Mouse (Mus musculus) gastrocnemius, adult 8-10 months (tissue): ENCODE data around the gene Ugt1a9. TPM values are rescaled to one million over a fixed set of nuclear protein-coding genes. Genes with fewer than 3 reads are reported as not detected.

Source experiments
- DNase-seq, 2 experiments: peaks; one replicate each; pipeline ENCODE4 v3.0.0; 2022; ENCODE audit warnings: low spot score in 2 of 2
- total RNA-seq, 4 experiments: library from RNA; stranded (reverse); gene quantifications; 2 replicates each; pipeline ENCODE4 v1.2.4; 2022

Ugt1a9 gene
- total RNA-seq, 4 experiments from 2014 or later, result not detected

DNA sequence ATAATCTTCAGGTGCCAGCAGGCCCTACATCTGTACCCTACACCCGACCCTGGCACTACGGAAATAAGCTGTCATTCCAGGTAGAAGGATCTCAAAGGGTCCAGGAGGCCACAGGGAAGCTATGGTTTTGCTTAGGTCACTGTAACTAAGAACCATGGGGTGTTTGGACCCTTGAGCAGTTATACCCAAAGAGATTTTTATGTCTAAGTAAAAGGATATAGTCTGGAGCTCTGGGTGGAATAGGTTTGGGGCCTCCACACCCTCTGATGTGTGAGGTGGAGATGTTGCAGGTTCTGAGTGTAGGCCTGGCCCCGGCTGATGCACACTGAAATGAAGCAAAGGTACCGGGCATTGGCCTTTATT lies 163.6 kb downstream of the Ugt1a9 start:
- DNase-seq, result no peak

DNA sequence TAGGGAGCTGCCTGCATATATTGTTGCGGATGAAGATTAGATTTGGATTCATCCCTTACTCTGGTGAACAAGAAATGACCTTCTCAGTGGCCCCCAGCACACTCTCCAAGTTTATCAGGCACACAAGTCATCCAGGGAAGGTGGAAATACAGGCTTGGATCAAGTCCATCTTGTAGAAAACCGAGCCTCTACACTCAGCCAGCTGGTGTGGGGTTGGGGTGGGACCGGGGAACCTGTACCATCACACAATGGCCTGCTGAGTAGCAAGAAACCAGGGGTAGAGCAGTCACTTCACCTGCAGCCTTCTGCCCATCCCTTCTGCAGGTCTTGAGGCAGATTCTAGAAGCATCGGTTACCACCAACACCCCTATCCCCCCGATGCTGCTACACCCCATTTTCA lies 164.0 kb downstream of the Ugt1a9 start:
- DNase-seq, result peak in 1 of 2 experiments; percentile 15

DNA sequence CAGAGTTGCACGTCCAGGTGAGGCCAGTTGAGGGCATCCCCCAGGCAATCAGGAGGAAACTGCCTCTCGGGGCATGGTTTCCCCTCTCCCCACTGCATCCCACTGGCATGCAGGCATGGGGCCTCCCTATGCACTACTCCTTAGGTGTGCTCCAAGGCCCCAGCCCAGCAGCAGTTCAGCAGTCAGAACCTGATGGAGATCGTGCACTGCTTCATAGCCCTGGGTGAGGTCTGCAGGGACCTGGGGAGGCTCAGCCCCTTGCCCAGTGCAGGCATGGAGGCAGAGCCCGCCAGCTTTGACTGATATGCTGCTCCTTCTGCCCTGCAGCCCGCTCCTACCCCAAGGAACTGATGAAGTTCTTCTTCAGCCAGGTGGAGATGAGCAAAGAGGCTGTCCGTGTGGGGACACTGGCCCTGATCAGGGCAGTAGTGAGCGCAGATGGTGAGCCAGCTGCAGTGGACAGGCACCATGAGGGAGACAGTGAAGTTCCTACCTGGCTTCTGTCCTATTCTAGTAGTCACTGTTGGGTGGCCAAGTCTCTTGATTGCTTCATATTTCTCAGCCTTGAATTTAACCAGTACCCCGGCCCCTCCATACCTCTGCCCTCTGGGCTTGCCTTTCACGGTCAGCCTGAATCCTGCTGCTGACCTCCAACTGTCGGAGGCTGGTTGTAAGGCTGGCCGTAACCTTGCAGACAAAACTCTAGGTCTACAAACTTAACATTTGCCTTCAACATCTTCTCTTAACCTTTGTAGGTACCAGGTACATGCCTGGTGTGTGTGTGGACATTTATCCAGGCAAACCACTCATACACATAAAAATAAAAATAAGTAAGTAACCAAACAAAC lies 164.7 kb downstream of the Ugt1a9 start:
- DNase-seq, result peak in 1 of 2 experiments; percentile 37

DNA sequence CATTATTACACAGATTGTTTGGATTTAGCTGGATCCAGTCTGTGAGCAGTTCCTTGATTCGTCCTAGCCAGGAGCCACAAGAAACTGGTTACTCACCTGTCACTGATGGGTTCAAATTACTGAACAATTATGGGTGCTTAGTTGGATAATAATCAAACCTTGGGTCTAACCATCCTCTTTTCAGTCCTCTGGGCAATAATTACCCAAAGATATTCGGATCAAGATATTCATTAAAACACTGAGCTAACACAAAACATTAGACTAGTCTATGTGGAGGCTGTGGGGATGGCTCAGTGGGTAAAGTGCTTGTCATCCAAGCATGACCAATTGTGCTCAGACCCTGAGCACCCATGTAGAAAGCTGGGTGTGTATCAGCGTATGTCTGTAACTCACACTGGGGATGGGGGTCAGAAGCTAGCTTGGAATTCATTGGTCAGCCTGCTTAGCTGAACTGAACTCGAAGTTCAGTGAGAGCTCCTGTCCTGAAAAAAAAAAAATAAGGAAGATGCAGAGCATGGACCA lies 165.4 kb downstream of the Ugt1a9 start:
- DNase-seq, result no peak

DNA sequence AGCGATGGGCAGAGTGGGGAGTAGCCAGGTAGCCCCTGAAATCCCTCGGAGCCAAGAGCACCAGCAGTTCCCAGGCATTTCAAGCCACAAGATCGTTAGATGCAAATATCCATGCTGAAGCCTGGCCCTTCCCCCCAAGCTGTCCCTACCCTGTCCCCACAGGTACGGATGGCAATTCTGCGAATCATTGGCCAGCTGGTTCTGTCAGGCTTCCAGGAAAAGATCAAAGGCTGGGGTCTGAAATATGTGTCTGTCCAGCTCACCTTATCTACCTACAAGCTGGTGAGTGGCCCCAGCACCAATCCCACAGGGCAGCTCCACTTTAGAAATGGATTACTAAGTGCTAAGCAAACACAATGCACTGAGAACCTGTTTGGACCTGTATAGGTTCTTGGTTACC lies 166.7 kb downstream of the Ugt1a9 start:
- DNase-seq, result peak in 1 of 2 experiments; percentile 15

DNA sequence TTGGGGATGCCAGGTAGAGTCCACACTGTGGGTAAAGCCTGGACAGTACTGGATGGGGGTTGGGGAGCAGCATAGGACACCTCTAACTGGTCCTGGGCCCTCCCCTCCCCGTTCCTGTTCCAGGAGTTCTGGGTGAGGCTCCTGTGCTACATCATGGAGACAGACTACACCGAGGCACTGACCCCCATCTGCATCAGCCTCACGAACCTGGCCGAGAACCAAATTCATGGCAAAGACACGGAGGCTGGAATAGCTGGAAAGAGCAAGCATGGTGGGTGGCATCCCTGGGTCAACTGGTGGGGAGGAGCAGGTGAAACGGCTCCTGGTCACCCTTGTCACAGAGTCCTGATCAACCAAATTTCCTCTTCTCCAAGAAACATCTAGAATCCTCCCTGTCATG lies 168.2 kb downstream of the Ugt1a9 start:
- no peak for DNase-seq

DNA sequence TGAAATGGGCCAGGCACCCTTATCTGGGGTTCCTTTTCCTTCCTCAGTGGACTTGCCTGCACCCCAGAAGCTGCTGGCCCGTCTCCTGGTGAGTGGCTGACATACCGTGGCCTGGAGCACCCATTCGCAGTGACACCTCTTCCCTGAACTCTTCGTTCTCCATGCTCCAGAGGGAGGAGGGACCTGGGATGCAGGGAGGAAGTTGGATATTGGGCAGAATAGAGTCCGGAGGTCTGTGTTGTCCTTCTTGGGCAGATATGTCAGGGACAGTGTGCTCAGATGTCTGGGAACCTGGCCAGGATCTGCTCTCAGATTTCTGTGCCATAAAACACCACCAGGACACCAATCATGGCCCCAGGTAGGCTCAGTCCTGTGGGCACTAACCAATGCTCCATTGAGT lies 169.5 kb downstream of the Ugt1a9 start:
- DNase-seq, result no peak

DNA sequence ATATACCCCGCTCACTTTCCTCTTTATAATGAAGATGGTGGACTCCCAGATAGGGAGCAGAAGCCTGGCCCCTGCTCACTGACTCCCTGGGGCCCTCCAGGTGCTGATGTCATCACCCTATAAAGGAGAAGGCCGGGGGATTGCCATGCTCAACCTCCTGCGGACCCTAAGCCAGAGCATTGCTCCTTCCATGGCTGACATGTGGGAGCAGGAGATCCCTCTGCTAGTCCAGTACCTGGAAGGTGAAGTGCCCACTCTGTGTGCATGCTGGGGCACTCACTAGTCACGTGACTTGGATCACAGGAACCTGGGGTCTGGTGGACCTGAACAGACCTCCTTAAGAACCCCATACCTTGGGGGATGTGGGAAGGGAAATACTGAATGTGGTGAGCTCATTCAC lies 170.0 kb downstream of the Ugt1a9 start:
- no peak for DNase-seq

DNA sequence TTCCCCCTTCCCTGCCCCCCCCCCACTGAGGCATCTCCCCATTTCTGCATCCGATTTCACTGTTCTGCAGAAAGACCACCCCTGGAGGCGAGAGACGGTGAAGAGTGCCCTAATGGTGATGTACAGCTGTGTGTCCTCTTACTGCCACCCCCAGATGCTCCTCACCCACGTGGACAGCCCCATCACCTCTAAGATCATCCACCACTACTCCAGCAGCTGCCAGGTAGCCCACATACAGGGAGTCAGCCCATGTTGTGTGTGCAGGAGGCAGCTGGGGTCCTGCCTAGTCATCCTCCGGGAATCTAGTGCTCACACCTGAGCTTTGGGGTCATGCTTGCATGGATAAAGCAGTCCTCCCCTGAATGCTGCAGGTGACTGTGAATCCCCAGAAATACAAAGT lies 173.3 kb downstream of the Ugt1a9 start:
- DNase-seq, result no peak

DNA sequence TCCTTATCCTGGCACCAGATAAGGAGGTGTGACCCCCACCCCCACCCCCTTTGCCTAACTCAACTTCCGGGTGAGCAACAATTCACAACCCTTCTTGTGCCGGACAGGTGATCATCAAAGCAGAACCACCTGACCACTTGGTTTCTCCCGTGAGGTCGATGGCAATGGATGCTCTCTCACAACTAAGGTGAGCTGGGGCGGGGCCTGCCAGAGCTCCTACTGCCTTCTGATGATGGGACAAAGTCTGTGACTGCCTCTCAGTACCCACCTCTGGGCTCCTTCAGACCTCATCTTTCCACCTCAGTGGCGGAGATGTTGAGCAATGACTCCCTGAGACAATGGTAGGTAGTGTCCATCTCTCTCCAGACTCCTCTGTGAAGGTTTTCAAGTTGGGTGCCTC lies 175.3 kb downstream of the Ugt1a9 start:
- DNase-seq, result no peak

DNA sequence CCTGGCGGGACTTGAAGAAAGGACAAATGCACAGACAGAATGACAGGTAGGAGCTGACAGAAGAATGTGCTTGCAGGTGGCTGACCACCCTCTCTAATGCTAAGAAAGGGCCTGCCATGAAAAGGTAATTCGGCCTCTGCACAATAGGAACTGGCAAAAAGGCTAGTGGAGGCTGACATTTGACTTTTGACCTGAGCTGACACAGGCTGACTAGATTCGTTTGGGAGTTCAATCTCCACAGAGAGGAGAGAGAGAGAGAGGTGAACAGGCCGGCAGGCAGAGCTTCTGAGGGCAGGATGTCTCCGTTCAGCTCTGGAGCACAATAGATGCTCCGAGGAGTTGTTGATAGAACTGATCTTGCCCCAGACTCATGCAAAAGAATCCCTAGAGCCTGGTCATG lies 175.8 kb downstream of the Ugt1a9 start:
- DNase-seq, result no peak

DNA sequence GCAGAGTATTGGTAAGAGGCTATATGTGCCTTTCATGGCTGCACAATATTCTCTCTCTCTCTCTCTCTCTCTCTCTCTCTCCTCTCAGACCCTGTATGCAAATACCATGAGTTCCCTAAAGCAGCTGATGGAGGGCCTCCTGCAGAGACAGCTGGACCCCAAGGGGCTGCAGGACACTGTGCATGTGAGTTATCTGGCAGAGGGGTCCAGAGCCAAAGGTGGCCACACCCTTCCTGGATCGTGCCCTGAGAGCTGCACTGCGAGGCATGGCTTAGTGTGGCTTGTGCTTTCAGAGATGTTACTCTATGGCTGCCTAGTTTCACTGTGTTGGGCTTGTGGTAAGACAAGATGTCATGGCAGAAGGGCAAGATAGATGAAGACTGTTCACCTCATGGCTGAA lies 177.1 kb downstream of the Ugt1a9 start:
- no peak for DNase-seq

DNA sequence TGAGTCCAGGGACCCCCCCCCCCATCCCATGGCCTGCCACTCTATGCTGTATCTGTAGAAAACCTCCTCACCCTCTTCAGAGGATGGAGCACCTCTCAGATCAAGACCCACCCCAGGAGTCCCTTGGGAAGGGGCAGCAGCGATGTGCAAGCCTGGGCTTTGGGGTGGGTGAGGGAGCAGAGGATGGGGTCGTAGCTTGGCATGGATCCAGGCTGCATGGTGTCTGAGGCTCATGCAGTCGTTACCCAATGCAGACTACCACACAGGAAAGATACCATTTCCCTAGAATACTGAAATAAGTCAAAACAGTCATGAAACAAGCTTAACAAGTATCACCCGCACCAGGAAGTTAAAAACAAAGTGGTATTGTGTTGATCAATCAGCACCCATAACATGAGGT lies 178.1 kb downstream of the Ugt1a9 start:
- DNase-seq, result no peak

DNA sequence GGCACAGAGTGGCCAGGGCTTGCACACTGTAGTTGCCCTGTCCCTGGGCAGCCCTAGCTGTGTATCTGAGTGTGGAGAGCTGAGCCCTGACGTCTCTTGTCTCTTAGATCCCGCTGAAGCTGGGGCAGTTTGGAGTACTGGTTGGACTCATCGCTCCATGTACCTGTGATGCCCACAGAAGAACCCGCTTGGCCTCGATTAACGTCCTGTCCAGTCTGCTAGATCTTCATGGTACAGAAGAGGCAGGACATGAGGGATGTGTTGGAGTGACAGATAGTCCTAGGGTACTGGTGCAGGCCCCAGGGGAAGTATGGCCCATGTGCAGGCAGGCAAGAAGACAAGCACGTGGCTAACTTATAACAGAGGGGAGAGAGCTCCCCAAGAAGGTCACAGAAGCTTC lies 179.0 kb downstream of the Ugt1a9 start:
- no peak for DNase-seq

DNA sequence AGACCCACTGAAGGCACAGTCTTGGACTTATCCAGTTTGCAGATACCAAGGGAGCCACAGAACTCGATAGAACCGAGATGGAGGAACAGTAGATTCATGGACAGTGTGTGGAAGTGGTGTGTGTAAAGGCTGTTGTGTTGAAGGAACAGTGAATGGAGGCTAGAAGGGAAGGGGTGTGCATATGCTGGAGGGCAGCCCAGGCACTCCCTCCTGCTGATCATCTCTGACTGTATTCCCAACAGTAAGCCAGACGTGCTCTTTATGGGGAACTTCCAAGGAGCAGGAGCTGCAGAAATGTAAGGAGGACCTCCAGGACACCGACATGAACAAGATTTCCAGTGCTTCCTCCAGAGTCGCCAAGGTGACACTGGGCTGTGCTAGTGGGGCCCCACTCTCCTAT lies 179.4 kb downstream of the Ugt1a9 start:
- DNase-seq, result no peak

DNA sequence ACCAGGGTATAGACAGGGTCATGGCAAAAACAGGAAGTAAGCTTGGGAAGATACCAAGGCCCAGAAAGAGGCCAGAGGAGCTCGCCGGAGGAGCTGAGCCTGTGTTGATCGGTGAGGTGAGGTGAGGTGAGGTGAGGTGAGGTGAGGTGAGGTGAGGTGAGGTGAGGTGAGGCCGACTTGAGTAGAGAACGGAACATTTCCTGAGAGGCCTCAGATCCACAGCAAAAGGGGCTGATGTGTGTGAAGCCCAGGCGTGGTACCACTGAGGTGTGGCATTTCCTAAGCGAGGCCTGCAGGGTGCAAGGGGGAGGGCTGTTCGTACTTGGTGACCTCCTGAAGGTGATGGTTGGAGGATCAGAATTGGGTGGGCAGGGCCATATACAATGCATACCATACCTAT lies 182.5 kb downstream of the Ugt1a9 start:
- no peak for DNase-seq

DNA sequence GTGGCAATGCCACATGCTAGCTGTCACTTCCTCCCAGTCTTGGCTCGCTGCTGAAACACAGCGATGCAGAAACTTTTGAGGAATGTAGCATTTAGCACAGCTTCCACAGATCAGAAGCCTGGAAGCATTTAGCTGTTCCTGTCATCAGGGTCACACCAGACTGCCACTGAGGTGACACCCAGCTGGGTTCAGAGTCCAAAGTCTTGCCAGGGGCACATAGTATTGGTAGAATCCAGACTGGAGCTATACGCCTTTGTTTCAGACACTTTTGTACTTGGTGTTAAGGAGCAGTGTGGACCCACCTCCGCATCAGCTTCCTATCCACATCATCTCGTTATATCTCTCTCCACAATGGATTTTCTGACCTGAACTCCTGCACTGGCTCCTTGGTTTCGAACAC lies 182.9 kb downstream of the Ugt1a9 start:
- no peak for DNase-seq

DNA sequence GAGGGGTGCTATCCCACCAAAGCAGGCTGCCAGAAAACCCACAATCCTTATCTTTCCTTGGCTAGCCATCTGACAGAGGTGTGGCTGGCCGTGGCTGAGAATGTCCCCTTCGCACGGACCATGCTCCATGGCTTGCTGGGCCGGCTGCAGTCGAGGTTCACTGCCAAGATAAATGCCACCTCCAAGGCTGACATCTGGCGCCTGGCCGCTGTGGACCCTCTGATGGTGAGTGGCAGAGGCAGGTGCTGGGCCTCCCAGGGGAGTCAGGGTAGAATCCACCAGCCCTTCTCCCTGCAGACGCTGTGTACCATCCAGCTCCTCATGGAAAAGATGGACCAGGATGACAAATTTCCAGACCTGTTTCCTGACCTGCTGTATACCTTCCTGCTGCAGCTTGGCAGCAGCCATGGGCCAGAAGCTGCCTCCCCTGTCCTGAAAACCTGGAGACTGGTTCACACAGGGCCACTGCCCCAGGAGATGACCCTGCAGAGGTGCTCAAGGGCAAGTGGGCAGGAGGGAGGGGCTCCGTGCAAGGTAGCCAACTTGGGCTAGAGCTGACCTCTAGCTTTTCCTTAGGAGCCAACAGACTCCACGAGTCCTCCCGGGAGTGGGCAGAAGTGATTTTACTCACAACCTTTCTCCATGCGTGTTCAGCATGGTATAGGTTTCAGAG lies 184.3 kb downstream of the Ugt1a9 start:
- no peak for DNase-seq

DNA sequence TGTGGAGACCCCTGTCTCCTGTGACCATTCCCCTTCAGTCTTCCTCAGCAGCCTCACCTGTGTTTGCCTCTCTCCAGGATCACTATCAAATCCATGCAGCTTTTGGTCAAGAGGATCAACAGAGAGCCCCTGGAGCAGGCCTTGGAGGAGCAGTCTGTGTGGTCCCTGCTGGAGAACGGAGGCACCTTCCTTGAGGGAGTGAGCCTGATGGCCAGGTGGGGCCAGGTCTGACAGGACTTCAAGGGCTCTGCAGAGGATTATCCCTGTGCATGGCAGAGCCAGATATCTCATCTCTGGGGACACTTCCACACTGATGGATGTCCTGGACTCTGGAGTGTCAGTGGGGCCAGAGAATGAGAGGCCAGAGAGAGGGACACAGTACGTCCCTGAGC lies 184.9 kb downstream of the Ugt1a9 start:
- DNase-seq, result no peak

DNA sequence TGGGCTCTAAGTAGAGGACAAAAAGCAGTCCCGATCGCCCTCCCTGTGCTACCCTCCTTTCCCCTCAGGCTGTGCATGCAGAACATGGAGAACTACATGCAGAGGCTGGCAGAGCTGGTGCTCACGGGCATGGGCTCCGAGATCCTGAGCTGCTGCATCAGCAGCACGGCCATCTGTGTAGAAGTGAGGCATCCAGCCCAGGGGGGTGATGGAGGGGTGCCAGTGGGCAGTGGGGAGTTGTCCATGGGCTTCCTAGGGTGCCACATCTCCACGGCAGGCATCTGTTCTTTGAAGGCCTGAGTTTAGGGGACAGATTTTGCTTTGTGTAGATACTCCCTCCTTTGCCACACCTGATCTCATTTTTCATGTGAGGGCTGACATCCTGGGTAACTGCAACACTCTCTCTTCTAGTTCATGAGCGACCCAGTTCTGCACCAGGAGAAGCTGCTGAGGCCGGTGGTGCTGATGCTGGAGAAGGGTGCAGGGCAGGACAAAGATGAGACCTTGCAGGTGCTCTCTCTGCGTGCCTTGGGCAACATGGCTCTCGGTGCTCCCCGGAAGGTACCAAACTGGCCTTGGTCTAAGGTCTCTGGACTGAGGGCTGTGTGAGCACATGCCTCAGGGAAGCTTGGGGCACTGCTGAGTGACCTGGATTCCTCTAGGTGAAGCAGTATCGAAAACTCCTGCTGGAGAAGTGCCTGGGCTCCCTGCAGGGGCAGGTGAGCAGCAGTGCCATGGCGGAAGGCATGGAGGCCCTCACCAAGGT lies 185.6 kb downstream of the Ugt1a9 start:
- no peak for DNase-seq

DNA sequence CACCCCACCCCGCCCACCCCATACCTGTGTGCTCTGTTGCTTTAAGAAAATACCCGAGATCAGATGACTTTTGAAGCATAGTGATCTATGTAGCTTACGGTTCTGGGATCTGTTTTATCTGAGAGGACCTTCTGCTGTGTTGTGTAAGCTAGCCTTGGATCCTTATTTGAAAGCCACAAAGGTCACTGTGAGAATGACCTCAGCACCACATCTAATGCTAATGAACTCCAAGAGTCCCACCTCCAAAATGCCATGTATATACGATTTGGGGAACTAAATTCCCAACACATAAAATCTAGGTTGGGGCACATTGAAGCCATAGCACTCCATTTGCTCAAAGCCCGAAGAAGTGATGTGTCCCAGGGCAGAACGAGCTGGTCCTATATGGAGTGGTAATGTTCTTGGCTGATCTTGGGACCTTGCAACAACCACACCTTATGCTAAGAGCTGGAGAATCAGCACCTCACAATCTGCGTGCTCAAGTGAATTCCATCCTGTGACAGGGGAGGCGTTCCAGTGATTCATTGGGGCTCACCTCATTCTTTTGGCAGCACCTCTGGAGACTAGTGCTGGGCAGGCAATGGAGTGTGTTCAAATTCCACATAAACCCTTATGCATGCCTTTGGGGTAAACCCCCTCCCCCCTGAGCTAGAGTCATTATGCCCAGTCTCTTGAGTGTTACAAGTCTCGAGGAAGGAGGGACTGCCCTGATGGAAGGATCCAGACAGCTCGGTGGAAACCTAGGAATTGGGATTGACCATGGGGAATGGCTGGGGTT lies 186.5 kb downstream of the Ugt1a9 start:
- no peak for DNase-seq
